Mouse (Mus musculus): ENCODE measurements around the gene Rbm12. TPM values are rescaled to one million over a fixed set of nuclear protein-coding genes. Genes with fewer than 3 reads are reported as not detected.

Gene Rbm12
- total and polyA plus RNA-seq, 2 experiments from 2014 or later, result 15.5 to 27.1 TPM

- Histone ChIP-seq H3K4me1 (ENCODE audit: insufficient read depth, low read length) (no peaks in the 10 kb centered on the region), H3K27ac (peak overlapping the region; percentile 48; the same call in 1 of the 2 replicates), H3K27me3 (ENCODE audit: insufficient read depth, low read length) (no peaks in the 10 kb centered on the region), H3K4me2 (ENCODE audit: low read depth, low read length) (no peak overlapping the region), H3K9ac (replicated peaks; ENCODE audit: low read length) (no peak overlapping the region), H3K36me3 (ENCODE audit: insufficient read depth, low read length) (peaks cover 31% of the 10 kb centered on the region), H3K4me3 (ENCODE audit: low read length) (no peak overlapping the region), H3K9me3 (ENCODE audit: low read length) (no peaks in the 10 kb centered on the region)
- DNase-seq (ENCODE audit: low spot score) (no peak), ATAC-seq (no peak)
- no peak for TF ChIP-seq CTCF (IDR thresholded peaks at IDR 0.05; ENCODE audit: low read depth)
- WGBS, result 86% methylated on average over 7 of the region's 7 CpGs
Observed at GRCm38 (mm10) chr2:156080391-156080790, 31.4 kb downstream of the Rbm12 start.

GRCm38 (mm10) chr2:156079674-156080073, 32.1 kb downstream of the Rbm12 start:
- no peak for ATAC-seq
- Histone ChIP-seq H3K27ac (no peak overlapping the region), H3K27me3 (ENCODE audit: insufficient read depth, low read length) (no peaks in the 10 kb centered on the region), H3K9me3 (ENCODE audit: low read length) (no peaks in the 10 kb centered on the region), H3K4me3 (ENCODE audit: low read length) (no peak overlapping the region), H3K9ac (replicated peaks; ENCODE audit: low read length) (no peak overlapping the region), H3K4me1 (ENCODE audit: insufficient read depth, low read length) (no peaks in the 10 kb centered on the region), H3K4me2 (ENCODE audit: low read depth, low read length) (no peak overlapping the region), H3K36me3 (ENCODE audit: insufficient read depth, low read length) (peaks cover 36% of the 10 kb centered on the region)
- TF ChIP-seq CTCF (IDR thresholded peaks at IDR 0.05; ENCODE audit: low read depth), result no peak
- 36% methylated on average over 4 of the region's 4 CpGs for WGBS
- peak; percentile 10 for DNase-seq (ENCODE audit: low spot score)

GRCm38 (mm10) chr2:156079183-156079560, 32.6 kb downstream of the Rbm12 start:
- WGBS, result 90% methylated on average over 8 of the region's 8 CpGs
- TF ChIP-seq CTCF (IDR thresholded peaks at IDR 0.05; ENCODE audit: low read depth), result no peak
- no peaks in the 10 kb centered on the region for H3K4me1 ChIP-seq (ENCODE audit: insufficient read depth, low read length)
- no peak overlapping the region for H3K27ac ChIP-seq
- no peak for ATAC-seq
- no peak overlapping the region for H3K9ac ChIP-seq (replicated peaks; ENCODE audit: low read length)
- peaks cover 41% of the 10 kb centered on the region for H3K36me3 ChIP-seq (ENCODE audit: insufficient read depth, low read length)
- H3K4me2 ChIP-seq (ENCODE audit: low read depth, low read length), result no peak overlapping the region
- no peak overlapping the region for H3K4me3 ChIP-seq (ENCODE audit: low read length)
- H3K9me3 ChIP-seq (ENCODE audit: low read length), result no peaks in the 10 kb centered on the region
- no peaks in the 10 kb centered on the region for H3K27me3 ChIP-seq (ENCODE audit: insufficient read depth, low read length)
- DNase-seq (ENCODE audit: low spot score), result no peak

GRCm38 (mm10) chr2:156078421-156079182, 33.2 kb downstream of the Rbm12 start:
- no peaks in the 10 kb centered on the region for H3K9me3 ChIP-seq (ENCODE audit: low read length)
- WGBS, result 87% methylated on average over 16 of the region's 16 CpGs
- H3K4me2 ChIP-seq (ENCODE audit: low read depth, low read length), result no peak overlapping the region
- no peak for TF ChIP-seq CTCF (IDR thresholded peaks at IDR 0.05; ENCODE audit: low read depth)
- H3K27me3 ChIP-seq (ENCODE audit: insufficient read depth, low read length), result no peaks in the 10 kb centered on the region
- no peak overlapping the region for H3K9ac ChIP-seq (replicated peaks; ENCODE audit: low read length)
- H3K4me1 ChIP-seq (ENCODE audit: insufficient read depth, low read length), result no peaks in the 10 kb centered on the region
- H3K27ac ChIP-seq, result no peak overlapping the region
- ATAC-seq (no peak), DNase-seq (ENCODE audit: low spot score) (no peak)
- H3K36me3 ChIP-seq (ENCODE audit: insufficient read depth, low read length), result peaks cover 47% of the 10 kb centered on the region
- H3K4me3 ChIP-seq (ENCODE audit: low read length), result no peak overlapping the region

- no peak for TF ChIP-seq CTCF (IDR thresholded peaks at IDR 0.05; ENCODE audit: low read depth)
- H3K27ac ChIP-seq, result no peak overlapping the region
- H3K9me3 ChIP-seq (ENCODE audit: low read length), result no peaks in the 10 kb centered on the region
- H3K4me1 ChIP-seq (ENCODE audit: insufficient read depth, low read length), result no peaks in the 10 kb centered on the region
- H3K27me3 ChIP-seq (ENCODE audit: insufficient read depth, low read length), result no peaks in the 10 kb centered on the region
- 97% methylated on average over 7 of the region's 7 CpGs for WGBS
- no peak overlapping the region for H3K4me2 ChIP-seq (ENCODE audit: low read depth, low read length)
- H3K9ac ChIP-seq (replicated peaks; ENCODE audit: low read length), result no peak overlapping the region
- no peak overlapping the region for H3K4me3 ChIP-seq (ENCODE audit: low read length)
- DNase-seq (ENCODE audit: low spot score) (no peak), ATAC-seq (no peak)
- H3K36me3 ChIP-seq (ENCODE audit: insufficient read depth, low read length), result peaks cover 59% of the 10 kb centered on the region
Observed at GRCm38 (mm10) chr2:156077461-156077860, 34.3 kb downstream of the Rbm12 start.

- no peaks in the 10 kb centered on the region for H3K4me1 ChIP-seq (ENCODE audit: insufficient read depth, low read length)
- ATAC-seq, result no peak
- H3K9me3 ChIP-seq (ENCODE audit: low read length), result no peaks in the 10 kb centered on the region
- peaks cover 81% of the 10 kb centered on the region for H3K36me3 ChIP-seq (ENCODE audit: insufficient read depth, low read length)
- WGBS, result 94% methylated on average over 15 of the region's 15 CpGs
- H3K9ac ChIP-seq (replicated peaks; ENCODE audit: low read length), result no peak overlapping the region
- no peaks in the 10 kb centered on the region for H3K27me3 ChIP-seq (ENCODE audit: insufficient read depth, low read length)
- H3K27ac ChIP-seq, result no peak overlapping the region
- TF ChIP-seq CTCF (IDR thresholded peaks at IDR 0.05; ENCODE audit: low read depth), result no peak
- no peak overlapping the region for H3K4me3 ChIP-seq (ENCODE audit: low read length)
- H3K4me2 ChIP-seq (ENCODE audit: low read depth, low read length), result no peak overlapping the region
- DNase-seq (ENCODE audit: low spot score), result no peak
Observed at GRCm38 (mm10) chr2:156073725-156074124, 38.1 kb downstream of the Rbm12 start.

- TF ChIP-seq CTCF (IDR thresholded peaks at IDR 0.05; ENCODE audit: low read depth), result no peak
- ATAC-seq (no peak), DNase-seq (ENCODE audit: low spot score) (no peak)
- Histone ChIP-seq H3K9me3 (ENCODE audit: low read length) (no peaks in the 10 kb centered on the region), H3K27ac (no peak overlapping the region), H3K4me3 (ENCODE audit: low read length) (no peak overlapping the region), H3K9ac (replicated peaks; ENCODE audit: low read length) (no peak overlapping the region), H3K36me3 (ENCODE audit: insufficient read depth, low read length) (peaks cover 67% of the 10 kb centered on the region), H3K4me2 (ENCODE audit: low read depth, low read length) (no peak overlapping the region), H3K27me3 (ENCODE audit: insufficient read depth, low read length) (no peaks in the 10 kb centered on the region), H3K4me1 (ENCODE audit: insufficient read depth, low read length) (peaks cover 3% of the 10 kb centered on the region; the same call in 1 of the 2 replicates)
- WGBS, result 94% methylated on average over 10 of the region's 10 CpGs
Observed at GRCm38 (mm10) chr2:156071236-156071635, 40.5 kb downstream of the Rbm12 start.
